Mouse (Mus musculus): Measurements from ENCODE around the gene Klra4. TPM values are rescaled to one million over a fixed set of nuclear protein-coding genes. Genes with fewer than 3 reads are reported as not detected.
"Not testable (repeated sequence)": the region's sequence is repeated elsewhere in the genome, so short reads cannot be mapped to it uniquely, and the experiment has no call there.

The Klra4 gene
- not detected for total RNA-seq (2021)

DNA sequence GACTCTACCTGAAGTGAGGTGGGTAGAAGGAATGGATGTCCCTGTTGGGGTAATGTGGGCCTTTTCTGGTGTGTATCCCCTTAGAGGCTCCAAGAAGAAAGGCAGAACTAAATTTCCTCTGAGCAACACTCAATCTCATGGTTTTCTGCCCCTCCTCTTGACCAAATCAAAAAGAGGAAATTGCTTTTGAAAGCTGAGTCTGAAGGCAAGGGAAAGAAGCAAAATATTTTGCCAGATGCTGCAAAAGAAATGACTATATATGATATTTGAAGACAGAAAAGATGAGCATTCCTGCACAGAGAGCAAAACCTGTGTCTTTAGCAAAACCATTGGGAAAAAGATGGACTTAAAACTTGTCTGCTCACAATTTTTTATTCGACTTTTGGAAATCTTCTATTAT, at the start of gene Klra4:
TSS of gene Klra4 (minus strand) at position 101 of the 400 bp plus-strand sequence.
- intact Hi-C loops (cut with DNase I); DNase-seq: not testable (repeated sequence)

GRCm38 (mm10) chr6:130110485-130110884, 43.4 kb upstream of the Klra4 start:
- intact Hi-C loops (cut with DNase I), result no loop called here
- no peak for DNase-seq

DNA sequence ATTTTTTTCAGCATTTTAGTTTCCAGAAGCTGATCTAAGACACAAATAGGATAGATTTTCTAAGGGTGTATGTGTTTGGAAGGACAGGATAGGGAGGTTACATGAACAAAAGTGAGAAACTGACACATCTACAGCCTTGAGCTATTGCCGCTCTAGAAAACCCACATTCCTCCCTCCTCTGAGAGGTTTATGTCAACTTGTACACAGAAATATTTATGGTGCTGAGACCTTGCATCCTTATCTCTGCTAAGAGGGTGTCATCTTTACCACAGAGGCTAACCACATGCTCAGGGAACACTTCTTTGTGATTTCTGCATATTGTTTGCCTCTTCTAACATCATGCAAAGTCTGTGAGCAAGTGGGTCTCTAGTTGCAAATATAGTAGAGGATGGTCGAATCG, 35.7 kb upstream of the Klra4 start:
- DNase-seq; intact Hi-C loops (cut with DNase I): not testable (repeated sequence)

DNA sequence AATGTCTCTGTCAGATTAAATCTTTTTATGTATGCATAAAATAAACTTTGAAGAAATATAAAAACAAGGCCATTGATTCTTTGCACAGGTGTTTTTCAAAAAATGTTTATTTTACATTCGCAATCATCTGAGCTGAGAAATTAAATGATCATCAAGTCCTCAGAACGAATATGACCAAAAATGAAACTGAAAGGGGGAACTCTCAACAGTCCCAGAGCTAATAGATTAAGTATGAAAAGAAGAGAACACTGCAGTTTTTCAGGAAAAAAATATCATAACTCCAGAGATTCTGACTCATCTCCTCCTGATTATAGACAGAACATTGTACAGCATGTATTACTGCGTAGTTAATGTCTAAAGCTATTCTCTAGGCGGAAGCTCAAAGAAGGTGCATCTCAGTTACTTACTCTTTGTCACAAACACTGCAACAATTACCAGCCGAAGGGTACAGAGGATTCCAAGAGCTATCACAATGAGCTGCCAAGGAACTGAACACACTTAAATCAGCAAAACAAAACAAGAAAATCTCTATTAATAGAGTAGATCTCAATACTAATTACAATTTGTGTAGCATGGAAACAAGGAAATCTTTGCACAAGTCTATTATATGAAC, 25.4 kb upstream of the Klra4 start:
- DNase-seq, result no peak
- intact Hi-C loops (cut with DNase I), result no loop called here

GRCm38 (mm10) chr6:130065196-130065595, 1.9 kb downstream of the Klra4 start:
- DNase-seq, result no peak
- intact Hi-C loops (cut with DNase I), result no loop called here

DNA sequence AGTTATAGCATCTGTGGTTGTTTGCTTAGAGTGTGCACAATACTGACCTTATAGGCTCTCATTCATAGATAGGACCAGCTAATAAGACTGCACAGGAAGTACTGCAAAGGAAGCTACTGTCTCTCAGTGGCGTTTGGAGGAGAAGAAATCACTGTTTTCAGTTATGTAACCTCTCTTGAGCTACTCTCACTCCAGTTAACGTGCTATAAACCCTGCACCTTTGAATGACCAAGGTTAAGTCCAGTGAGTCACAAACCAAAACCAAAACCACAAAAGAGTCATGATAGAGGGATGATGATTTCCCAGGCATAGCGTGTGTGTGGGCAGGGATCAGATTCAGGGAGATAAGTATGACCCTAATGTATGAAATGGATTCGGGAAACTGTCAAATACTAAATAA, 31.9 kb downstream of the Klra4 start:
- intact Hi-C loops (cut with DNase I); DNase-seq: not testable (repeated sequence)

DNA sequence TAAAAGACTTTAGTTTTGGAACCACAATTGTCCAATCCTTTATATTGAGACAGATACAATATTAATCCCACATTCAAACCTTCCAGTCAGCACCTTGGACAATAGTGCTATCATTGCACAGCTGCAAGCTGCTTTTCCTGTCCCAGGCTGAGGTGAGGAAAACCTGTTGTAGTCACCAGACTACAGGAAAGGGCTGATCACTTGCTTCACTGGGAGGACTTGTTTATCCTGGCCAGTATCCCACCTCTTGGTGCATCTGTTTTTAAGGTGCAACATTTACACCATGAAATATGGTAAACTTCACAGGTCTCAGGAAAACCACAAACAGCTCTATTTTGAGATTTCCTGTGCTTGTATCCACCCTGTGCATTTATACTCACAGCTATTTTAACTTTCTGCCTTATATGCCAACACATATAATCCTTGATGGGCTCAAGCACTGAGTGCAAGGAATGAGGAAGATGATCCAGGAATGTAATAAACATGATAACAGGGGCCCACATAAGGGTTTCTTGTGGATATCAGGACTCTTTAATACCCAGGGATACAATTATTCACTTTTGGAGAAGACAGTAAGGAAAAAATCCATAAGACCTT, 35.5 kb downstream of the Klra4 start:
- intact Hi-C loops (cut with DNase I); DNase-seq: not testable (repeated sequence)

- no peak for DNase-seq
- intact Hi-C loops (cut with DNase I), result no loop called here
Observed at GRCm38 (mm10) chr6:130026854-130027253, 40.2 kb downstream of the Klra4 start, which contains the start of gene Klra6. Klra6 (minus strand) TSS chr6:130026954.

Other genes starting within 250 kb of the Klra4 start
- gene Gm17631, start 204.6 kb downstream of the Klra4 start, total RNA-seq (2021), result not detected
- not detected for gene Klra17, start 190.6 kb downstream of the Klra4 start, total RNA-seq (2021)
- not detected for gene Klra5, start 149.6 kb downstream of the Klra4 start, total RNA-seq (2021)
- gene Klra6, start 40.3 kb downstream of the Klra4 start, total RNA-seq (2021), result not detected
- gene Klra8, start 62.6 kb upstream of the Klra4 start, total RNA-seq (2021), result not detected
- 1 to 10 TPM; 1.3 to 1.9 TPM for gene Klra9, start 125.8 kb upstream of the Klra4 start, total RNA-seq (2021)
- gene Klra7, start 166.1 kb upstream of the Klra4 start, total RNA-seq (2021), result not detected
- under 1 TPM in 1 of 2 experiments, not detected in 1; 0.67 TPM for gene Klra10, start 214.7 kb upstream of the Klra4 start, total RNA-seq (2021)

Measured in heart, postnatal 36 days (tissue).